Mouse (Mus musculus): ENCODE measurements around the gene Cebpg.

Gene Cebpg

GRCm38 (mm10) chr7:35054286-35054685 lies 2.1 kb downstream of the Cebpg start:
- no peak for DNase-seq (ENCODE audit: low read depth, low spot score)

- no peak for DNase-seq (ENCODE audit: low read depth, low spot score)
Measured at GRCm38 (mm10) chr7:35053161-35053560, 3.2 kb downstream of the Cebpg start.

GRCm38 (mm10) chr7:35050540-35050939 lies 5.8 kb downstream of the Cebpg start:
- DNase-seq (ENCODE audit: low read depth, low spot score) = no peak

- no peak for DNase-seq (ENCODE audit: low read depth, low spot score)
Measured at GRCm38 (mm10) chr7:35046091-35046490, 10.3 kb downstream of the Cebpg start.

GRCm38 (mm10) chr7:35044719-35045118 lies 11.7 kb downstream of the Cebpg start:
- DNase-seq (ENCODE audit: low read depth, low spot score) = no peak

GRCm38 (mm10) chr7:35043266-35043817 lies 13.0 kb downstream of the Cebpg start:
- no peak for DNase-seq (ENCODE audit: low read depth, low spot score)

- DNase-seq (ENCODE audit: low read depth, low spot score) = no peak
Measured at GRCm38 (mm10) chr7:35042759-35043217, 13.6 kb downstream of the Cebpg start.

- no peak for DNase-seq (ENCODE audit: low read depth, low spot score)
Measured at GRCm38 (mm10) chr7:35042209-35042554, 14.2 kb downstream of the Cebpg start.

- DNase-seq (ENCODE audit: low read depth, low spot score) = no peak
Measured at GRCm38 (mm10) chr7:35041286-35042208, 14.8 kb downstream of the Cebpg start.

- no peak for DNase-seq (ENCODE audit: low read depth, low spot score)
Measured at GRCm38 (mm10) chr7:35040176-35040972, 16.0 kb downstream of the Cebpg start.

GRCm38 (mm10) chr7:35037408-35037807 lies 19.0 kb downstream of the Cebpg start:
- no peak for DNase-seq (ENCODE audit: low read depth, low spot score)

- no peak for DNase-seq (ENCODE audit: low read depth, low spot score)
Measured at GRCm38 (mm10) chr7:35036266-35036731, 20.1 kb downstream of the Cebpg start.

- no peak for DNase-seq (ENCODE audit: low read depth, low spot score)
Measured at GRCm38 (mm10) chr7:35035565-35035964, 20.8 kb downstream of the Cebpg start.

GRCm38 (mm10) chr7:35035141-35035553 lies 21.2 kb downstream of the Cebpg start:
- DNase-seq (ENCODE audit: low read depth, low spot score) = no peak

GRCm38 (mm10) chr7:35030567-35030966 lies 25.8 kb downstream of the Cebpg start:
- DNase-seq (ENCODE audit: low read depth, low spot score) = no peak

GRCm38 (mm10) chr7:35029648-35030047 lies 26.7 kb downstream of the Cebpg start:
- DNase-seq (ENCODE audit: low read depth, low spot score) = no peak

- no peak for DNase-seq (ENCODE audit: low read depth, low spot score)
Measured at GRCm38 (mm10) chr7:35029228-35029627, 27.1 kb downstream of the Cebpg start.

GRCm38 (mm10) chr7:35028559-35028958 lies 27.8 kb downstream of the Cebpg start:
- DNase-seq (ENCODE audit: low read depth, low spot score) = no peak

- no peak for DNase-seq (ENCODE audit: low read depth, low spot score)
Measured at GRCm38 (mm10) chr7:35027801-35028420, 28.5 kb downstream of the Cebpg start.

GRCm38 (mm10) chr7:35026838-35027291 lies 29.5 kb downstream of the Cebpg start:
- DNase-seq (ENCODE audit: low read depth, low spot score) = no peak

GRCm38 (mm10) chr7:35026276-35026630 lies 30.1 kb downstream of the Cebpg start:
- DNase-seq (ENCODE audit: low read depth, low spot score) = no peak
